Mouse (Mus musculus) ovary, postnatal 36 days (tissue): Measurements from ENCODE around the gene Tmem59.

Experiments
- DNase-seq: peaks from one replicate; pipeline ENCODE4 v3.0.0; 2022; ENCODE audit warnings: low spot score, mixed read lengths

Gene Tmem59

GRCm38 (mm10) chr4:107243365-107244333 lies 65.5 kb downstream of the Tmem59 start:
- DNase-seq = no peak

DNA sequence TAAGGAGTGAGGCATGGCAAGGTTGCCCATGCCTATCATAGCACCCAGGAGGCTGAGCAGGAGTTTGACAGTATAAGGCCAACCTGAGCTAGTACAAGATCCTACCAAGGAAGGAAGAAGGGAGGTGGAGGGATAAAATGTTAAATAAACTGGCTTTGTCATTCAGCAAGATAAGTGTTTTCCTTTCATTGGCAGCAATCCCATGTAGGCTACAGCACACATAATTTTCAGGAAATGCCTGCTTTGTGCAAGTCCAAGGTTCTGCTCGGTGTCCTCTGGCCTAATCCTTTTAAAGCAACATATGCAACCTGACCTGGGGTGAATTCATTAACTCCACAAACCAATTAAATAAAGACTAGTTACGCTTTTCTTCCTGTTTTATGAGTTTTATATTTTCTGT lies 67.2 kb downstream of the Tmem59 start:
- no peak for DNase-seq

DNA sequence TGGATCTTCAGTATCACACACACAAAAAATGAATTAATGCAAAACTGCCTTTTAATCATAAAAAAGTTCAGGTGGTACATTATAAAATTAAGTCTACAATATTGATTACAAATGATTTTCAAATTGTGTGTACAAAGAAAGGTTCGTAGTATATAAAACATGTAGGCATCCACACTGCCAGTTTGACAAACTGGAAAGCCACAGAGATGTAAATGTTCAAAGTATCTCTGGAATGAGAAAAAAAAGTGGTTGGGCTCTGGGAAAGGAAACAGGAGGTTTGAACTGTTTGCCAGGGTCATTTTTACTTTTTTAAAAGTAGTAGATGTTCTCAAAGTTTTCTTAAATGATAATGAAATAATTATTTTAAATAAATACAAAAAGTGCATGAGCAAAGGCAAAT lies 67.8 kb downstream of the Tmem59 start:
- DNase-seq = no peak

DNA sequence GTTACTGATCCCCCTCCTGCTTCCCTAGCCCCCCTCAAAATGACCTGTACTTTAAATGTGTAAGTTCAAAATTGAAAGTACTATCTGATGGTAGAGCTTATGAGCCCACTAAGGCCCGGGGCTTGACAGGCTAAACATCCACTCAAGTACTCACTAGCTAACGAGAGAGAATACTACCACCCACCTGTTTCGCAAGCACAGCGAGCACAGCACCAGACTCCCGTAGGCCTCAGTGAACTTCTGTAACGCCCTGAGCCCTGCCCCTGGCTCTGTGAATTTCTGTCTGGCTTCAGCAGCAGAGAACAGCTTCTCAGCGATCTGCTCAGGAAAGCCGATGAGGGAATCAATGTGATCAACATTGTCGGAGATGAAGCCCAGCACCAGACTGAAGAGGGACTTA lies 68.9 kb downstream of the Tmem59 start:
- no peak for DNase-seq

DNA sequence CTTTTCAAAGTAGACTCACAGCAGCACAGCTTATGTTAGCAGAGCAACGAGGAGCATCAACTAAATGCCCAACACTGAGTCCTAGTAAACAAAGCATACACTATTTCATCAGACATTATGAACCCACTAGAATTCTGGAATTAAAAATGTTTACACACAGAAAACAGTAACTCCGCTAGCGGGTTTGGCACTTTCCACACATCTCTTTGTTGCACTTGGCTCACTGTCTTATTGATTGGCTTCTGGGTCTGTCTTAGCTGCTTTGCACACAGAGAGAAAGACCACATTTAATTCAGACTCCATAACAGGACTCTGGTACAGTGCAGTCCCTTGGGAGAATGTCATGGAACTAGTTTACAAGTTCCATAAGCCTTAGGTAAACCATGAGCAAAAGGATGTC lies 69.9 kb downstream of the Tmem59 start:
- DNase-seq = no peak

DNA sequence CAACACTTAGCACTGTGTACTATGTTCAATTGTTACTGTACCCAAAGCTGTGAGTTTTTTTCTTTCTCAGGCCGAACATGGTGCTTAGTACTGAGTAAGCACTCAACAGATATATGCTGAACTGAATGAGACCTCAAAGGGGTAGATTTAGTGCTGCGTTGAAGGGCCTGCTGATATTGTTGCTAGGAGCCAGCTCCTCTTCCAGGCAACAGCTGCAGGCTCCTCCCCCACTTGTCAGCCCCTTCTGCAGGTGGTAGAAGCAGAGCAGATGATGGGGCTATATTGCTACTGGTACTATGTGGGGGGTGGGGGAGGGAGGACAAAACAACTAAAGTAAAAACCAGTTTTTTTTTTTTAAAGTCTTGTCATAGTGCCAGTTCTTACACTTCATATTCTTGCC lies 71.3 kb downstream of the Tmem59 start:
- no peak for DNase-seq

- DNase-seq = no peak
These were observed 72.3 kb downstream of the Tmem59 start for GRCm38 (mm10) chr4:107250494-107250893.
